Mouse (Mus musculus) midbrain, postnatal 0 days (tissue): ENCODE measurements around the gene Plekhg2. TPM values are rescaled to one million over a fixed set of nuclear protein-coding genes. Genes with fewer than 3 reads are reported as not detected.
A peak's percentile ranks its signal among the peaks of the same experiment; 100 is the strongest.

Source experiments
- ATAC-seq: fragments of 200-750 bp; cut with Nextera tagmentation; 2 replicates; pipeline ENCODE4 v1.8.0; 2017; ENCODE audit warnings: moderate number of reproducible peaks, mild to moderate bottlenecking, moderate TSS enrichment, moderate library complexity; ENCODE audit not compliant: low FRiP score
- DNase-seq: peaks from one replicate; pipeline ENCODE4 v3.0.0-alpha.2; 2015; ENCODE audit warnings: low spot score
- H3K27ac ChIP-seq: fragments of 300-500 bp; sonication (generic); 2 replicates; pipeline ENCODE4 v1.5.1; 2014; ENCODE audit warnings: low read depth, mild to moderate bottlenecking, low read length, mixed read lengths
- H3K27me3 ChIP-seq: fragments of 300-500 bp; sonication (generic); 2 replicates; pipeline ENCODE4 v1.6.1; 2014; ENCODE audit warnings: low read length, control low read depth, mixed read lengths; ENCODE audit not compliant: insufficient read depth
- H3K36me3 ChIP-seq: fragments of 300-500 bp; sonication (generic); 2 replicates; pipeline ENCODE4 v1.6.1; 2014; ENCODE audit warnings: low read length, control low read depth, mixed read lengths; ENCODE audit not compliant: insufficient read depth
- H3K4me1 ChIP-seq: fragments of 300-500 bp; sonication (generic); 2 replicates; pipeline ENCODE4 v1.6.1; 2014; ENCODE audit warnings: mild to moderate bottlenecking, control low read depth, antibody characterized with exemption, low read length, mixed read lengths; ENCODE audit not compliant: insufficient read depth
- H3K4me2 ChIP-seq: fragments of 300-500 bp; sonication (generic); 2 replicates; pipeline ENCODE4 v1.6.1; 2014; ENCODE audit warnings: low read depth, mild to moderate bottlenecking, low read length, mixed read lengths; ENCODE audit not compliant: poor library complexity, severe bottlenecking
- H3K4me3 ChIP-seq: fragments of 300-500 bp; sonication (generic); 2 replicates; pipeline ENCODE4 v1.5.1; 2014; ENCODE audit warnings: low read depth, mild to moderate bottlenecking, low read length, moderate library complexity
- H3K9ac ChIP-seq: fragments of 300-500 bp; sonication (generic); replicated peaks from 2 replicates; pipeline ENCODE4 v1.6.1; 2014; ENCODE audit warnings: mild to moderate bottlenecking, low read length, moderate library complexity, mixed read lengths; ENCODE audit not compliant: poor library complexity, severe bottlenecking
- H3K9me3 ChIP-seq: fragments of 300-500 bp; sonication (generic); 2 replicates; pipeline ENCODE4 v1.6.1; 2016; ENCODE audit warnings: low read length, control low read depth
- CTCF ChIP-seq: IDR thresholded peaks from 2 replicates; pipeline ENCODE4 v1.5.1; 2016; ENCODE audit warnings: antibody characterized with exemption, mild to moderate bottlenecking
- WGBS: fragments of 180-500 bp; shearing (Covaris S2); extraction: QIAGEN DNeasy Blood & Tissue Kit; methylation state at CpG from one replicate; pipeline ENCODE4 v1.1.7; 2014; 5-methylcytosine and 5-hydroxymethylcytosine counted together
- polyA plus RNA-seq: library from polyadenylated mRNA; unstranded; fragments of >200 nt; fragmentation: Nextera tagmentation; extraction: Ambion mirVana; gene quantifications from 2 replicates; pipeline ENCODE4 v1.2.1, GENCODE M21; 2015
- total RNA-seq: library from RNA; depleted of rRNA; stranded (reverse); fragments of >200 nt; gene quantifications from 2 replicates; pipeline ENCODE4 v1.2.3, GENCODE M21; 2014

Gene Plekhg2
- total and polyA plus RNA-seq, 2 experiments from 2014 or later = 7.9 to 19.4 TPM

DNA sequence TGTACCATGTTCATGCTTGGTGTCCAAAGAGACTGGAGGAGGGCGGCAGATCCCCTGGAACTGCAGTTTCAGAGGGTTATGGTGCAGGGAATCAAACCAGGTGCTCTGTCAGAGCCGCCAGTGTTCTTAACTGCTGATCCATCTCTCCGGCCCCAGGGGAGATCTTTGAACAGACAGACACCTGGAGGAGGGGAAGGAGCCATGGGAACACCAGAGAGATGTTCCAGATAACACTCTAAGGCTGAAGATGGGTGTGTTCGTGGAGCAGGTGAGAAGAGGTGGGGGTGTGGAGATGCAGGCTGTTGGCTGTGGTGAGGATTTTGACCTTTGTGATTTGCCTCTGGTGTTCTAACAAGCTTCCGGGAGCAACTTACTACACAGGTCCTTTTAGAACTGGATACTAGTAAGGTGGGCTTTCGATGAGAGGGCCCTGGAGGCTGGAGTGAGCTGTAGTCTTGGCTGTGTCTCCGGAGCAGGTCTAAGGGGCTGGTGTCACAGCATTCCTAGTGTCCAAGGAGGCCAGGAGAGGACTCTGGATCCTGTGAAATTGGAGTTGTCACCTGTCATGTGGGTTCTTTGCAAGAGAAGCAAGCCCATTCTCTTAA is 1.6 kb upstream of the Plekhg2 start:
- TF ChIP-seq CTCF = no peak
- no peak for ATAC-seq
- WGBS = 82% methylated on average over 7 of the region's 7 CpGs
- no peak for DNase-seq
- Histone ChIP-seq H3K36me3 (no peaks in the 10 kb centered on the region), H3K4me2 (no peak overlapping the region), H3K9me3 (no peaks in the 10 kb centered on the region), H3K4me3 (no peak overlapping the region), H3K9ac (no peak overlapping the region), H3K27me3 (no peaks in the 10 kb centered on the region), H3K4me1 (peaks cover 18% of the 10 kb centered on the region; the same call in 1 of the 2 replicates), H3K27ac (no peak overlapping the region)

- no peaks in the 10 kb centered on the region for H3K9me3 ChIP-seq
- ATAC-seq (peak; percentile 18), DNase-seq (peak; percentile 92)
- no peak overlapping the region for H3K9ac ChIP-seq
- H3K4me2 ChIP-seq = peak overlapping the region; percentile 99
- under 1% methylated on average over 9 of the region's 9 CpGs for WGBS
- TF ChIP-seq CTCF = peak; percentile 81
- H3K27ac ChIP-seq = peak overlapping the region; percentile 51
- no peaks in the 10 kb centered on the region for H3K36me3 ChIP-seq
- peaks cover 18% of the 10 kb centered on the region; the same call in 1 of the 2 replicates for H3K4me1 ChIP-seq
- H3K4me3 ChIP-seq = peak overlapping the region; percentile 77
- no peaks in the 10 kb centered on the region for H3K27me3 ChIP-seq
Measured at GRCm38 (mm10) chr7:28373131-28373581, 757 bp upstream of the Plekhg2 start.

DNA sequence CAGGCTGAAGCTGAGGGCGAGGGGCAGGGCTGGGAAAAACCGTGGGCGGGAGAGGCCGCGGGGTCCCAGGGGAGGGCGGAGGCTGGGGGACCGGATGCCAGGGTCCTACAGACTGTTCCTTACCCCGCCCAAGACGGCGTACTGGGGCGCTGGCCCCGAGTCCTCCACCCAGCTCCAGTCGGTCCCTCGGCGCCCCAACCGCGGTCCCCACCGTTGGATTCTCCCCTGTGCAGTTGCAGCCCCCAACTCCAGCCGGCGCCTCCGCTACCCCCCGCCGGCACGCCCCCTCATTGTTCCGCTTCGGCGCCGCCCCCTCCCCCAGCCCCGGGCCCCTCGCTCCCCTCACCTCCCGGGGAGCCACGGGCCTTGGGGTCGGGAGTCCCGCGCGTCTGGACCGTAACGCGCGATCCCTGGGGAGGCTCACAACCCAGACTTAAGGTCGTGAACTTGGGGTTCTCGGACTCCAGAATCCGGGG is 847 bp downstream of the Plekhg2 start:
- DNase-seq (no peak), ATAC-seq (no peak)
- H3K4me1 ChIP-seq = peaks cover 18% of the 10 kb centered on the region; the same call in 1 of the 2 replicates
- no peaks in the 10 kb centered on the region for H3K27me3 ChIP-seq
- under 1% methylated on average over 38 of the region's 43 CpGs for WGBS
- no peak for TF ChIP-seq CTCF
- peak overlapping the region; percentile 77 for H3K4me3 ChIP-seq
- peak overlapping the region; percentile 73 for H3K9ac ChIP-seq
- no peaks in the 10 kb centered on the region for H3K9me3 ChIP-seq
- H3K36me3 ChIP-seq = no peaks in the 10 kb centered on the region
- H3K27ac ChIP-seq = peak overlapping the region; percentile 51
- H3K4me2 ChIP-seq = peak overlapping the region; percentile 99

DNA sequence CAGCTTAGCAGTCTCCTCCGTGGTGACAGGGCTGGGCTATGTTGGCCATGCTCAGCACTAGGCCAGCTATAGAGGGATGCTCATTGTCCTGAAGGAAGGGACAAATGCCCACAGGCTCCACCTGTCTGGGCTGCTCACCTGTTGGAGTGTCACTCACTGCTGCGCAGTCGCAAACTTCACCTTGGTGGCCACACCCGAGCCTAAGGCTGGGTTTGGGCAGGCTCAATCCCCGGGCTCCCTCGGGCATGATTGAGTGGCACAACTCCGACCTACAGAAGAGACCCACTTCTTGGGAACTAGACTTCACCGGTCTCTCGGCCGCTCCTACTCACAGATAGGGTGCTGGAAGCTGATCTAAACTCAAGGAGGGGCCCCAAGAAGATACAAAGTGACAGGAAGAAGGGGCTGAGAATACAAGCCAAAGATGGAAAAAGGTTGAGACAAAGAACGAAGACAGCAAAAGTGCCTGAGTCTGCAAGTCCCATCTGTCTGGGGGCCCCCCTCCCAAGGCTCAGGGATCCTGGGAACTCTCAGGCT is 1.4 kb downstream of the Plekhg2 start:
- no peaks in the 10 kb centered on the region for H3K36me3 ChIP-seq
- no peak for ATAC-seq
- TF ChIP-seq CTCF = no peak
- no peak for DNase-seq
- WGBS = 10% methylated on average over 11 of the region's 11 CpGs
- peaks cover 13% of the 10 kb centered on the region; the same call in 1 of the 2 replicates for H3K4me1 ChIP-seq
- peak overlapping the region; percentile 77 for H3K4me3 ChIP-seq
- H3K27me3 ChIP-seq = no peaks in the 10 kb centered on the region
- H3K27ac ChIP-seq = peak overlapping the region; percentile 51; the same call in 1 of the 2 replicates
- no peaks in the 10 kb centered on the region for H3K9me3 ChIP-seq
- H3K9ac ChIP-seq = peak overlapping the region; percentile 73
- peak overlapping the region; percentile 99 for H3K4me2 ChIP-seq

DNA sequence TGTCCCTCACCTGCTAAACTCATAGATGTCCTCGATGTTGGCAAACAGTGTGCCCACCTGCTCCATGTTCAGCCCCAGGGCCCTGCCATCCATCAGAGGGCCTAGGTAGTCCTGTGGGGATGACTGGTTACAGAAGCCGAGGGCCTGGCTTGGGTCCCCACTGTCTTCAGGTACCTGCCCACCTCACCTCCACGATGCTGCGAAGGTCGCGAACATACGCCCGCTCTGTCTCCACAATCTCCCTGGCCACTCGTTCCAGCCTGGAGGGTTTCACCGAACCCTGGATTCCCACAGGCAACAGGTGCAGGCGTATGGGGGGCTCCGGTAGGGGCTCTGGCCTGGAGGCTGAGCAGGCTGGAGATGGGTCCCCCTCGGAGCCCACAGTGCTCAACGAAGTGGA is 2.3 kb downstream of the Plekhg2 start:
- H3K4me3 ChIP-seq = no peak overlapping the region
- no peaks in the 10 kb centered on the region for H3K27me3 ChIP-seq
- DNase-seq (no peak), ATAC-seq (no peak)
- H3K36me3 ChIP-seq = no peaks in the 10 kb centered on the region
- no peaks in the 10 kb centered on the region for H3K9me3 ChIP-seq
- no peak overlapping the region; the same call in 1 of the 2 replicates for H3K4me2 ChIP-seq
- WGBS = 92% methylated on average over 14 of the region's 14 CpGs
- H3K4me1 ChIP-seq = peaks cover 10% of the 10 kb centered on the region; the same call in 1 of the 2 replicates
- H3K27ac ChIP-seq = no peak overlapping the region
- no peak for TF ChIP-seq CTCF
- H3K9ac ChIP-seq = no peak overlapping the region

DNA sequence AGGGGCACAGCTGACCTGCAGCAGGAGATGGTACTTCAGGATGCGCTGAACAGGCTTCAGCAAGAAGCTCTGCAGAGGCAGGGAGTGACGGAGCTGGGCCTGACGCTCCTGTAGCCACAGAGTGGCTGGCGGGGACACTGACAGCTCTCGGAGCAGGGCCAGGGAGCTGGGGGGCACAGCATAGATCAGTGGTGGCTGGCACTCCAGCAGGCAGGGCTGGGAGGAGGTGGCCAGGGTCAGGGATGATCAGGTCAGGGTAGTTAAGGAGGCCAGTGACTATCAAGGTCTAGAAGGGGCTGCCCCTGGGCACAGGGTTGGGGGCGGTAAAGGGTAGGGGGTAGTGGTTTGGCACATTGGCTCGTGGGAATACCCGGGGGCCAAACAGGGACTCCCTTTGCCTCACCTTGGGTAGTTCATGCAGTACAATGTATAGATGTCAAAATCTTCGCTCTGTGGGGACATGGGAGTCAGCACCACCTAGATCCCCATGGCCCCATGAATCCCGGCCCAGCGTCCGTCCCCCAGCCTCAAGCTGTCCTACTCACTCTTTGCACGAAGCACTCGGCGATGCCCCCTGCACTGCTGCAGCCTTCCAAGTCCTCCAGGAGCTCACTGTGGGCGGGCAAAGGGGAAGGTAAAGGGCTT is 4.0 kb downstream of the Plekhg2 start:
- no peak for TF ChIP-seq CTCF
- DNase-seq (no peak), ATAC-seq (no peak)
- Histone ChIP-seq H3K9ac (no peak overlapping the region), H3K27me3 (no peaks in the 10 kb centered on the region), H3K4me3 (no peak overlapping the region), H3K4me2 (no peak overlapping the region), H3K4me1 (peaks cover 10% of the 10 kb centered on the region; the same call in 1 of the 2 replicates), H3K36me3 (0 out of 2 replicates have a peak, but pooled peaks cover 11% of the 10 kb centered on the region), H3K27ac (no peak overlapping the region), H3K9me3 (no peaks in the 10 kb centered on the region)
- WGBS = 90% methylated on average over 16 of the region's 16 CpGs
